Mouse (Mus musculus): Measurements from ENCODE around the gene Gpr15. TPM values are rescaled to one million over a fixed set of nuclear protein-coding genes. Genes with fewer than 3 reads are reported as not detected.

The Gpr15 gene
- polyA plus RNA-seq, 1 experiment, result not detected

DNA sequence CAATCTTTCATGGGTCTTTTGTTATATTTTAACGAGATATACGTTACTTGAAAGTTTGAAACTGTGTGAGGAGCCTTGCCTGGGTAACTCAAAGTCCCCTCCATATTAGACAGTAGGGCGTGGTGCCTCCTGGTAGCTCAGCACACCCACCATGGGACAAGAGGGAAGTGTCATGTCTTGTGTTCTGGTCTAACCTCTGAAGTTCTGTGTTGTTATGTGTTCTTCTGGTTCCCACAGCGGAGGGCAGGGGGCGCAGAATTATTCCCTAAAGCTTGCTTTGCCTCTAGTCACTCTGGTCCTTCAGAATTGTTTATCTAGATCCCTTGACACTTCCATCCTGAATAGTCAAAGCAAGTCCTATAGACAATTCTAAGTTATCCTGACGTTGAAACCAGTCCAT, 36.8 kb downstream of the Gpr15 start:
- peaks cover 12% of the 10 kb centered on the region for H3K36me3 ChIP-seq (ENCODE audit: control insufficient read depth, insufficient read depth, low read length)
- TF ChIP-seq POLR2A (IDR thresholded peaks at IDR 0.05; ENCODE audit: low read depth, low read length), result no peak
- TF ChIP-seq CTCF (IDR thresholded peaks at IDR 0.05; ENCODE audit: extremely low read depth, insufficient read length, insufficient replicate concordance, low read depth, low read length), result no peak
- WGBS, result 93% methylated on average over 6 of the region's 6 CpGs

DNA sequence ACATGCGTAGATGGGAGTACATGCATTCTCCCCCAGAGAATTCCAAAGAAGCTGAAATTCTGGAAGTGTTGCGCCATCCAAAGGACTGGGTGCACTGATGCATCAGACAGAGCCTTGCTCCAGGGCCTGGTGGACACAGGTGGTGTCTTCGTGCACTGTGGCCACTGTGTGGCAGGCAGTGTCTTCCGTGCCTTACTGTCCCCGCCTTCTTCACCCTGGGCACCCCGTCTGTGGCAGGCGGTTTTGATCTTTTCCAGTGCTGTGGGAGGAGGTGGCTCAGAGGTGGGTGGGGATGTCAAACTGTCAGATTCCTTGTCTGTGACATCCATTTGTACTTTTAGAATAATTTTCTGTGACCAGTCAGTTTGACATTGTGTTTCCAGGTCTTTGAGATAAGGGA, 40.2 kb downstream of the Gpr15 start:
- no peaks in the 10 kb centered on the region for H3K4me1 ChIP-seq (ENCODE audit: control insufficient read depth, insufficient read depth, insufficient read length, low read length)
- H3K4me3 ChIP-seq (ENCODE audit: low read depth, low read length), result no peak overlapping the region
- H3K27ac ChIP-seq (ENCODE audit: insufficient read depth, low read depth, low read length), result no peak overlapping the region
- peaks cover 33% of the 10 kb centered on the region for H3K36me3 ChIP-seq (ENCODE audit: control insufficient read depth, insufficient read depth, low read length)
- 64% methylated on average over 7 of the region's 7 CpGs for WGBS
- H3K27me3 ChIP-seq (ENCODE audit: control insufficient read depth, insufficient read depth, low read length), result no peaks in the 10 kb centered on the region
- no peak for TF ChIP-seq POLR2A (IDR thresholded peaks at IDR 0.05; ENCODE audit: low read depth, low read length)
- peak; percentile 29; the same call in 1 of the 2 replicates for TF ChIP-seq CTCF (IDR thresholded peaks at IDR 0.05; ENCODE audit: extremely low read depth, insufficient read length, insufficient replicate concordance, low read depth, low read length)

More for the DNA sequence above, 36.8 kb downstream of the Gpr15 start:
- Histone ChIP-seq H3K27me3 (ENCODE audit: control insufficient read depth, insufficient read depth, low read length) (no peaks in the 10 kb centered on the region), H3K4me1 (ENCODE audit: control insufficient read depth, insufficient read depth, insufficient read length, low read length) (no peaks in the 10 kb centered on the region), H3K27ac (ENCODE audit: insufficient read depth, low read depth, low read length) (no peak overlapping the region), H3K4me3 (ENCODE audit: low read depth, low read length) (no peak overlapping the region)

DNA sequence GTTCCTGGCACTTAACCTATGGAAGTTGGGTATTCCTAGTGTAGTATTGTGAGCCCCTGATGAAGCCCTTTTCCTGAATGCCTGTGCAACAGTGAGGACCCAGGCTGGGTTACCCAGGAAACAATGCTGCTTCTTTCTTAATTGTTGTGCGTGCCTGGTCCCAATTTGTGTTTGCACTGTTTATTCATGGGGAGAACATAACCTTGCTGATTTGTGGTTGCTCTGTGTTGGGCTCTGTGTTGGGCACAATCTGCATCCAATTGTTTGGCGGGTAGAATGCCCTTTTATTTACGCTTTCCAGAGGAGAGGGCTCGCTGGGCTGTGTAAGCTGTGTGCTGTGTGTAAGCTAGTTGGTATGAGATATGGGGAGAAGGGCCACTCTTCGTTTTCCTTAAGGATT, 41.4 kb downstream of the Gpr15 start:
- Histone ChIP-seq H3K27ac (ENCODE audit: insufficient read depth, low read depth, low read length) (no peak overlapping the region), H3K4me3 (ENCODE audit: low read depth, low read length) (no peak overlapping the region), H3K27me3 (ENCODE audit: control insufficient read depth, insufficient read depth, low read length) (no peaks in the 10 kb centered on the region), H3K4me1 (ENCODE audit: control insufficient read depth, insufficient read depth, insufficient read length, low read length) (no peaks in the 10 kb centered on the region), H3K36me3 (ENCODE audit: control insufficient read depth, insufficient read depth, low read length) (peaks cover 35% of the 10 kb centered on the region)
- WGBS, result 92% methylated on average over 5 of the region's 5 CpGs
- TF ChIP-seq POLR2A (IDR thresholded peaks at IDR 0.05; ENCODE audit: low read depth, low read length) (no peak), CTCF (IDR thresholded peaks at IDR 0.05; ENCODE audit: extremely low read depth, insufficient read length, insufficient replicate concordance, low read depth, low read length) (no peak)

DNA sequence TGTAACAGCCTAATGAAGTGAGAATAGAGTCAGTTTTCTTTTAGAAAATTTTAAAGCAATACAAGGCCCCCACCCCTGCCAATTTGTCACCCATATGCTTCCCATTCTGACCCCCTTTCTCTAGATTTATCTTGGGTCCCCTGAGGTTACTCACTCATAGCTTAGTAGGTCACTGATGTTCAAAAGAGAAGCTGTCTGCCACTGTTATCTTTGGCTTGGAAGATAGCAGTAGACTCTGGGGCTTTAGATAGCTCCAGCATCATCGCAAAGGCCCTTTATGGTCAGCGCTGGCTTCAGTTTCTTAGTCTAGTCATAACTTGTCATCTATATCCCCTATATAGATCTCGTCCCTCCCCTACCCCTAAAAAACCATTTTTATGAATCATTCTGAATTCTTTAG, 42.2 kb downstream of the Gpr15 start:
- H3K27ac ChIP-seq (ENCODE audit: insufficient read depth, low read depth, low read length), result no peak overlapping the region
- 92% methylated on average over 3 of the region's 3 CpGs for WGBS
- no peaks in the 10 kb centered on the region for H3K4me1 ChIP-seq (ENCODE audit: control insufficient read depth, insufficient read depth, insufficient read length, low read length)

DNA sequence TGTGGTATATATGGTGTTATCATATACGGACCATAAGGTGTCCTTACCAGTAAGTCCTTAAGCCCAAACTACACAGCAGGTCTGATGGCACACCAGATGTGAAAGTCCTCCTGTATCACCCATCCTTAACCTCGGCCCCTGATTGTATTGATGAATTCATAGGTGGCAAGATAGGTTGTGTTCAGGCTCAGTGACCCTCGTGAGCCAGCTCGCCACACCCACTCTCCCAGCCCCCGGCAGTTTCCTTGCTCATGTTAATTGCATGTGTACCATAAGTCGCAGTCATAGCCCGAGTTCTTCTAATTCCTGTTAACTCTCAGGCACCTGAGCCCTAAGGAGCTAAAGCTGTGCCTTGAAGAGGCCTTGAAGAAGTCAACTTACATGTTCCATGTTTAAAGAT, 42.7 kb downstream of the Gpr15 start:
- no peaks in the 10 kb centered on the region for H3K4me1 ChIP-seq (ENCODE audit: control insufficient read depth, insufficient read depth, insufficient read length, low read length)
- no peak for TF ChIP-seq CTCF (IDR thresholded peaks at IDR 0.05; ENCODE audit: extremely low read depth, insufficient read length, insufficient replicate concordance, low read depth, low read length)
- no peak for TF ChIP-seq POLR2A (IDR thresholded peaks at IDR 0.05; ENCODE audit: low read depth, low read length)
- no peaks in the 10 kb centered on the region for H3K27me3 ChIP-seq (ENCODE audit: control insufficient read depth, insufficient read depth, low read length)
- H3K27ac ChIP-seq (ENCODE audit: insufficient read depth, low read depth, low read length), result no peak overlapping the region
- H3K36me3 ChIP-seq (ENCODE audit: control insufficient read depth, insufficient read depth, low read length), result peaks cover 35% of the 10 kb centered on the region
- WGBS, result 74% methylated on average over 7 of the region's 7 CpGs
- H3K4me3 ChIP-seq (ENCODE audit: low read depth, low read length), result no peak overlapping the region

More for the DNA sequence above, 42.2 kb downstream of the Gpr15 start:
- TF ChIP-seq POLR2A (IDR thresholded peaks at IDR 0.05; ENCODE audit: low read depth, low read length) (no peak), CTCF (IDR thresholded peaks at IDR 0.05; ENCODE audit: extremely low read depth, insufficient read length, insufficient replicate concordance, low read depth, low read length) (no peak)
- H3K27me3 ChIP-seq (ENCODE audit: control insufficient read depth, insufficient read depth, low read length), result no peaks in the 10 kb centered on the region
- no peak overlapping the region for H3K4me3 ChIP-seq (ENCODE audit: low read depth, low read length)
- H3K36me3 ChIP-seq (ENCODE audit: control insufficient read depth, insufficient read depth, low read length), result peaks cover 35% of the 10 kb centered on the region

DNA sequence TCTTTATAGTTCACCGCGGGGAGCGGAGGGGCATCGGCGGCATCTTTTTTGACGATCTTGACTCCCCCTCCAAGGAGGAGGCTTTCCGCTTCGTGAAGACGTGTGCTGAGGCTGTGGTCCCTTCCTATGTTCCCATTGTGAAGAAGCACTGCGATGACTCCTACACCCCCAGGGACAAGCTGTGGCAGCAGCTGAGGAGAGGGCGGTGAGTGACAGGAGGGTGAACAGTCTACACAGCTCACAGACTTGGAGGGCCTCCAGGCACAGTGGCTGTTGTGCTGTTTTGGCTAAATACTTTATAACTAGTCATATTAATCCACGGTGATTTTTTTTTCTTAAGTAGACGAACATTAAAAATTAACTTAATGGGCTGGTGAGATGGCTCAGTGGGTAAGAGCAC, 43.6 kb downstream of the Gpr15 start:
- no peaks in the 10 kb centered on the region for H3K4me1 ChIP-seq (ENCODE audit: control insufficient read depth, insufficient read depth, insufficient read length, low read length)
- peaks cover 30% of the 10 kb centered on the region for H3K36me3 ChIP-seq (ENCODE audit: control insufficient read depth, insufficient read depth, low read length)
- no peak overlapping the region for H3K27ac ChIP-seq (ENCODE audit: insufficient read depth, low read depth, low read length)
- 94% methylated on average over 13 of the region's 13 CpGs for WGBS
- TF ChIP-seq POLR2A (IDR thresholded peaks at IDR 0.05; ENCODE audit: low read depth, low read length), result no peak
- TF ChIP-seq CTCF (IDR thresholded peaks at IDR 0.05; ENCODE audit: extremely low read depth, insufficient read length, insufficient replicate concordance, low read depth, low read length), result no peak
- H3K4me3 ChIP-seq (ENCODE audit: low read depth, low read length), result no peak overlapping the region
- H3K27me3 ChIP-seq (ENCODE audit: control insufficient read depth, insufficient read depth, low read length), result no peaks in the 10 kb centered on the region

DNA sequence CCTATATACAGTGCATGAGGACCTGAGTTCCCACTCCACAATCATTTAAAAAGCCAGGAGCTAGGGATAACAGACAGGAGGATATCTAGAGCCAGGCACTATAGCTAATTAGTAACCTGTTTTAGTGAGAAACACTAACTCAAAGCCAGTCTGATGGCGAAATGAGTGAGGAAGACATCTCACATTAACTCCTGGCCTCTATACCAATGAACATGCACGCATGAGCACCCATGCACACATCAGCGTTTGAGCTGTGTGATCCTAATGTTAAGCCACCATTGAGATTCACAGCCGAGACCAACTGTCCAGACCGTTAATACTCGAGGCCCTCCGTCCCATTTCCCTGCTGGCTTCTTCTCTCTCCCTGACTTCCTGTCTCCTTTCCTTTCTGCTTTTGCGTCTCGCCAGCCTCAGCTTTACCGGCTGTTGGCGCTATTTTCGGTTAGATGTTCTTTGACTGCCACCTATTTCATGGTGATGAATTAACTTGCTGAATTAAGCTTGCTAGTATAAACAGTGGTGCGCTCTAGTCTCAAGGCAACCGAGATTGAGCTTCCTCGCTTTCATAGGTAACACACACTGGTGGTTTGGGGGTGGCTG, 45.0 kb downstream of the Gpr15 start:
- no peak overlapping the region for H3K27ac ChIP-seq (ENCODE audit: insufficient read depth, low read depth, low read length)
- TF ChIP-seq CTCF (IDR thresholded peaks at IDR 0.05; ENCODE audit: extremely low read depth, insufficient read length, insufficient replicate concordance, low read depth, low read length) (no peak), POLR2A (IDR thresholded peaks at IDR 0.05; ENCODE audit: low read depth, low read length) (no peak)
- no peaks in the 10 kb centered on the region for H3K27me3 ChIP-seq (ENCODE audit: control insufficient read depth, insufficient read depth, low read length)
- H3K36me3 ChIP-seq (ENCODE audit: control insufficient read depth, insufficient read depth, low read length), result peaks cover 28% of the 10 kb centered on the region
- peaks cover 2% of the 10 kb centered on the region; the same call in 1 of the 2 replicates for H3K4me1 ChIP-seq (ENCODE audit: control insufficient read depth, insufficient read depth, insufficient read length, low read length)
- no peak overlapping the region for H3K4me3 ChIP-seq (ENCODE audit: low read depth, low read length)
- 96% methylated on average over 15 of the region's 15 CpGs for WGBS
